8 mouse cellular contexts compared by ENCODE assay signal in the genomic region with DNA sequence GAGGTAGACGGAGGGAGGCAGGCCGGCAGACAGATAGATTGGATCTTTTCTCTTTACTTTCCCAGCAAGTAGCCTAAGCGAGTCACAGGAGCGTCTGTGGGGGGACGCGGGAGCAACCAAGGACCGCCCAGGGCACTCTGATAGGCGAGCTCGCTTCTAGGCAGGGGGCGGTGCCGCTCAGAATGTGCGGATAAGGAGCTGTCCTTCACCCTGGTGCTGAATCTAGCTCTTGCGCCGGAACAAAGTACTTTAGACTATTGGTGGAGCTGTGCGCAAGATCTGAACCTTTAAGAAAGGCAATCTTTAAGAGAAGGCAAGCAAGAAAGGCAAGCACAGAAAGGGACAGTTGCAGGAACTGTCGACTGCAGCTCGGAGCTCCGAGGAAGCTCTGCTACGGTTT. TPM values are rescaled to one million over a fixed set of nuclear protein-coding genes. Genes with fewer than 3 reads are reported as not detected.
DNase-seq lines count a peak whose midpoint lies in the region; ATAC-seq and TF ChIP-seq lines count a peak whose summit lies in the region.

No protein-coding gene starts in this region.

- no peak for DNase-seq in lung, adult 2 months
- DNase-seq in cerebellum, postnatal 25 days: peak; percentile 19 to 49
- peak; percentile 22 to 36 for DNase-seq in frontal cortex, postnatal 14 days (ENCODE audit: low spot score in 2 of 2)

- no peak overlapping the region for H3K9ac ChIP-seq in lung, embryonic 16.5 days (ENCODE audit: low read length)
- H3K9ac ChIP-seq in kidney, embryonic 14.5 days (ENCODE audit: low read depth, low read length): no peak overlapping the region
- no peak overlapping the region for H3K9ac ChIP-seq in limb, embryonic 13.5 days
- H3K9ac ChIP-seq in neural tube, embryonic 13.5 days: peak overlapping the region; percentile 64

- H3K36me3 ChIP-seq in lung, embryonic 16.5 days (ENCODE audit: control insufficient read depth, insufficient read depth, low read length): no peaks in the 10 kb centered on the region
- H3K36me3 ChIP-seq in kidney, embryonic 14.5 days (ENCODE audit: control insufficient read depth, insufficient read depth, low read length): no peaks in the 10 kb centered on the region
- H3K36me3 ChIP-seq in limb, embryonic 13.5 days: no peaks in the 10 kb centered on the region
- H3K36me3 ChIP-seq in neural tube, embryonic 13.5 days: no peaks in the 10 kb centered on the region

- H3K4me1 ChIP-seq in lung, embryonic 16.5 days (replicated peaks; ENCODE audit: control insufficient read depth, insufficient read depth, low read length): no peaks in the 10 kb centered on the region
- H3K4me1 ChIP-seq in lung, adult 2 months (ENCODE audit: control insufficient read depth, insufficient read depth, low read length): no peaks in the 10 kb centered on the region
- H3K4me1 ChIP-seq in kidney, embryonic 14.5 days (ENCODE audit: control insufficient read depth, insufficient read depth, low read length): no peaks in the 10 kb centered on the region
- no peaks in the 10 kb centered on the region for H3K4me1 ChIP-seq in limb, embryonic 13.5 days
- peaks cover 12% of the 10 kb centered on the region; the same call in 1 of the 2 replicates for H3K4me1 ChIP-seq in neural tube, embryonic 13.5 days (replicated peaks)

- TF ChIP-seq POLR2A in lung, adult 2 months (IDR thresholded peaks at IDR 0.05; ENCODE audit: borderline replicate concordance, extremely low read depth, low read depth, low read length): no peak

- no peak overlapping the region for H3K4me3 ChIP-seq in lung, embryonic 16.5 days (ENCODE audit: low read length)
- H3K4me3 ChIP-seq in lung, adult 2 months (replicated peaks; ENCODE audit: extremely low read depth, low read depth, low read length): no peak overlapping the region
- no peak overlapping the region for H3K4me3 ChIP-seq in kidney, embryonic 14.5 days (ENCODE audit: low read length)
- H3K4me3 ChIP-seq in limb, embryonic 13.5 days: no peak overlapping the region
- peak overlapping the region; percentile 40 for H3K4me3 ChIP-seq in neural tube, embryonic 13.5 days

- no peak overlapping the region for H3K4me2 ChIP-seq in lung, embryonic 16.5 days (ENCODE audit: low read depth, low read length)
- peak overlapping the region; percentile 15; the same call in 1 of the 2 replicates for H3K4me2 ChIP-seq in kidney, embryonic 14.5 days (replicated peaks; ENCODE audit: low read depth, low read length)
- no peak overlapping the region; the same call in 1 of the 2 replicates for H3K4me2 ChIP-seq in limb, embryonic 13.5 days (replicated peaks)
- peak overlapping the region; percentile 52 for H3K4me2 ChIP-seq in neural tube, embryonic 13.5 days

- H3K9me3 ChIP-seq in lung, embryonic 16.5 days (ENCODE audit: control insufficient read depth, low read length): no peaks in the 10 kb centered on the region
- H3K9me3 ChIP-seq in kidney, embryonic 14.5 days (ENCODE audit: control insufficient read depth, low read length): no peaks in the 10 kb centered on the region
- no peaks in the 10 kb centered on the region for H3K9me3 ChIP-seq in limb, embryonic 13.5 days
- no peaks in the 10 kb centered on the region for H3K9me3 ChIP-seq in neural tube, embryonic 13.5 days

- H3K27ac ChIP-seq in lung, embryonic 16.5 days (ENCODE audit: low read length): no peak overlapping the region
- H3K27ac ChIP-seq in kidney, embryonic 14.5 days (ENCODE audit: low read depth, low read length): no peak overlapping the region
- H3K27ac ChIP-seq in limb, embryonic 13.5 days: no peak overlapping the region
- no peak overlapping the region; the same call in 1 of the 2 replicates for H3K27ac ChIP-seq in neural tube, embryonic 13.5 days (replicated peaks)

- ATAC-seq in lung, embryonic 16.5 days (ENCODE audit: low read depth): peak; percentile 62; the same call in 1 of the 2 replicates
- peak; percentile 98 for ATAC-seq in kidney, embryonic 14.5 days (ENCODE audit: low FRiP score, low TSS enrichment)
- peak; percentile 94 for ATAC-seq in limb, embryonic 13.5 days (ENCODE audit: low FRiP score, low read depth)
- peak; percentile 93 for ATAC-seq in neural tube, embryonic 13.5 days (ENCODE audit: low read depth)
- no peak for ATAC-seq in erythroid progenitor cell, adult 5-6 weeks (replicated peaks; ENCODE audit: low FRiP score, poor library complexity, severe bottlenecking)

- no peak for TF ChIP-seq CTCF in lung, adult 2 months (IDR thresholded peaks at IDR 0.05; ENCODE audit: insufficient read depth, low read length)

- 2% methylated on average over 19 of the region's 19 CpGs for WGBS in lung, embryonic 16.5 days
- 3% methylated on average over 19 of the region's 19 CpGs for WGBS in lung, adult 2 months
- 1% methylated on average over 19 of the region's 19 CpGs for WGBS in kidney, embryonic 14.5 days
- under 1% methylated on average over 19 of the region's 19 CpGs for WGBS in limb, embryonic 13.5 days
- under 1% methylated on average over 19 of the region's 19 CpGs for WGBS in neural tube, embryonic 13.5 days

- no peaks in the 10 kb centered on the region for H3K27me3 ChIP-seq in lung, embryonic 16.5 days (ENCODE audit: control insufficient read depth, insufficient read depth, low read depth, low read length)
- no peaks in the 10 kb centered on the region for H3K27me3 ChIP-seq in kidney, embryonic 14.5 days (ENCODE audit: control insufficient read depth, insufficient read depth, low read length)
- H3K27me3 ChIP-seq in limb, embryonic 13.5 days: no peaks in the 10 kb centered on the region
- H3K27me3 ChIP-seq in neural tube, embryonic 13.5 days: no peaks in the 10 kb centered on the region

RNA-seq across cellular contexts. Expression of gene Cntnap5b, which starts 0.4 kb away (rescaled TPM):
- 0.04 TPM in 1 of 2 replicates, not detected in the other for polyA plus RNA-seq in lung, embryonic 16.5 days (2015; fragmentation: Nextera tagmentation; extraction: Ambion mirVana)
- polyA plus RNA-seq in lung, adult 2 months (2012; rRNA removed): 0.02 TPM in 1 of 2 replicates, not detected in the other
- 0.06 and 0.08 TPM in 2 replicates for polyA plus RNA-seq in kidney, embryonic 14.5 days (2014; fragmentation: Nextera tagmentation; extraction: Ambion mirVana)
- not detected in 2 replicates for polyA plus RNA-seq in limb, embryonic 13.5 days (2015; fragmentation: Nextera tagmentation; extraction: Ambion mirVana)
- 1.2 and 1.9 TPM in 2 replicates for polyA plus RNA-seq in neural tube, embryonic 13.5 days (2015; fragmentation: Nextera tagmentation; extraction: Ambion mirVana)
- total RNA-seq in erythroid progenitor cell, adult 5-6 weeks (2015; ENCODE audit: low replicate concordance): not detected in 2 replicates
- not detected in 2 replicates for total RNA-seq in erythroid progenitor cell, adult 5-6 weeks (2017; ENCODE audit: low replicate concordance)

Comparison
In these comparisons a context has a peak if more than half of its experiments do, and no peak if none do; other contexts are left out.
1. H3K4me2 ChIP-seq: peak in kidney, embryonic 14.5 days (single experiment) and neural tube, embryonic 13.5 days (single experiment); none in lung, embryonic 16.5 days (single experiment) and limb, embryonic 13.5 days (single experiment).